25 mouse cellular contexts compared by ENCODE assay signal in genomic region chr13:60481946-60482345, GRCm38 (mm10).
DNase-seq lines count a peak whose midpoint lies in the region; ATAC-seq and TF ChIP-seq lines count a peak whose summit lies in the region.
"Had no signal": no experiment of that assay in that cellular context is flagged by ENCODE, and none has a peak within 500 bp of the region (broad histone marks: within the 10 kb centered on the region; RNA-seq: fewer than 3 reads in every experiment).

No protein-coding gene starts in this region.

- H3K9me3 ChIP-seq in hindbrain, postnatal 0 days (ENCODE audit: low read length) = 0 out of 2 replicates have a peak, but pooled peaks cover 2% of the 10 kb centered on the region
- no peaks in the 10 kb centered on the region for H3K9me3 ChIP-seq in hindbrain, embryonic 11.5 days (ENCODE audit: control insufficient read depth, low read length)
- H3K9me3 ChIP-seq in kidney, postnatal 0 days (replicated peaks; ENCODE audit: low read length) = no peaks in the 10 kb centered on the region
- H3K9me3 ChIP-seq in midbrain, embryonic 11.5 days (ENCODE audit: control insufficient read depth, low read length) = no peaks in the 10 kb centered on the region; the same call in 1 of the 2 replicates
- no peaks in the 10 kb centered on the region for H3K9me3 ChIP-seq in midbrain, embryonic 13.5 days
- H3K9me3 ChIP-seq: embryonic facial prominence, embryonic 15.5 days; forebrain, embryonic 12.5 days; forebrain, embryonic 15.5 days; heart, embryonic 15.5 days had no signal

- H3K27ac ChIP-seq in hindbrain, postnatal 0 days = no peak overlapping the region
- no peak overlapping the region for H3K27ac ChIP-seq in hindbrain, embryonic 11.5 days (ENCODE audit: low read depth, low read length)
- H3K27ac ChIP-seq in kidney, postnatal 0 days = no peak overlapping the region
- no peak overlapping the region for H3K27ac ChIP-seq in midbrain, embryonic 11.5 days (ENCODE audit: low read depth, low read length)
- no peak overlapping the region for H3K27ac ChIP-seq in midbrain, embryonic 13.5 days
- H3K27ac ChIP-seq: embryonic facial prominence, embryonic 15.5 days; forebrain, embryonic 12.5 days; forebrain, embryonic 15.5 days; heart, embryonic 15.5 days; hindbrain, embryonic 10.5 days; hindbrain, embryonic 14.5 days had no signal

- 94% methylated on average over 6 of the region's 6 CpGs for WGBS in hindbrain, postnatal 0 days
- WGBS in hindbrain, embryonic 11.5 days = 92% methylated on average over 6 of the region's 6 CpGs
- 91% methylated on average over 6 of the region's 6 CpGs for WGBS in kidney, postnatal 0 days
- 94% methylated on average over 6 of the region's 6 CpGs for WGBS in midbrain, embryonic 11.5 days
- WGBS in midbrain, embryonic 13.5 days = 95% methylated on average over 6 of the region's 6 CpGs

- H3K4me2 ChIP-seq in hindbrain, postnatal 0 days (ENCODE audit: low read depth, low read length) = no peak overlapping the region
- no peak overlapping the region for H3K4me2 ChIP-seq in hindbrain, embryonic 11.5 days (replicated peaks; ENCODE audit: low read depth, low read length)
- H3K4me2 ChIP-seq in kidney, postnatal 0 days (ENCODE audit: low read length) = no peak overlapping the region
- H3K4me2 ChIP-seq in midbrain, embryonic 11.5 days = no peak overlapping the region
- no peak overlapping the region for H3K4me2 ChIP-seq in midbrain, embryonic 13.5 days (replicated peaks)
- H3K4me2 ChIP-seq: embryonic facial prominence, embryonic 12.5 days; embryonic facial prominence, embryonic 15.5 days; forebrain, embryonic 12.5 days; forebrain, embryonic 15.5 days; heart, embryonic 11.5 days; hindbrain, embryonic 14.5 days had no signal

- peak; percentile 13; the same call in 1 of the 2 replicates for TF ChIP-seq CTCF in hindbrain, postnatal 0 days (IDR thresholded peaks at IDR 0.05; ENCODE audit: low read depth)
- TF ChIP-seq CTCF in kidney, postnatal 0 days (IDR thresholded peaks at IDR 0.05; ENCODE audit: low read depth) = 0 out of 2 replicates have a peak, but pooled peaks have one; percentile 9

- no peak for ATAC-seq in hindbrain, postnatal 0 days
- ATAC-seq in hindbrain, embryonic 11.5 days (ENCODE audit: low FRiP score) = no peak
- ATAC-seq in kidney, postnatal 0 days (replicated peaks; ENCODE audit: low FRiP score, low read depth) = no peak
- no peak for ATAC-seq in midbrain, embryonic 11.5 days (ENCODE audit: low FRiP score)
- no peak for ATAC-seq in midbrain, embryonic 13.5 days
- ATAC-seq: CD4-positive, CD25-positive, alpha-beta regulatory T cell, adult 4 months; forebrain, embryonic 15.5 days had no signal

- DNase-seq in hindbrain, postnatal 0 days (ENCODE audit: low spot score) = no peak
- DNase-seq in hindbrain, embryonic 11.5 days (ENCODE audit: low spot score) = no peak
- no peak for DNase-seq in kidney, postnatal 0 days (ENCODE audit: low spot score)
- no peak for DNase-seq in kidney, adult 18-20 months
- DNase-seq in midbrain, embryonic 11.5 days (ENCODE audit: low spot score, missing footprints) = peak; percentile 73
- DNase-seq: adrenal gland, adult 2 months; adrenal gland, postnatal 14 days; cerebellum, adult 11 months; cerebellum, adult 2 months; cerebellum, adult 9-11 months; cerebellum, postnatal 25 days; gastrocnemius, postnatal 10 days; gastrocnemius, postnatal 36 days; heart, postnatal 10 days; heart, postnatal 36 days had no signal

- no peaks in the 10 kb centered on the region for H3K27me3 ChIP-seq in hindbrain, postnatal 0 days (ENCODE audit: insufficient read depth, low read length)
- no peaks in the 10 kb centered on the region for H3K27me3 ChIP-seq in hindbrain, embryonic 11.5 days (ENCODE audit: control insufficient read depth, insufficient read depth, low read length)
- no peaks in the 10 kb centered on the region for H3K27me3 ChIP-seq in kidney, postnatal 0 days (ENCODE audit: insufficient read depth, low read length)
- peaks cover 2% of the 10 kb centered on the region for H3K27me3 ChIP-seq in midbrain, embryonic 11.5 days (ENCODE audit: control insufficient read depth, insufficient read depth, low read length)
- H3K27me3 ChIP-seq in midbrain, embryonic 13.5 days = peaks cover 15% of the 10 kb centered on the region; the same call in 1 of the 2 replicates
- H3K27me3 ChIP-seq: embryonic facial prominence, embryonic 12.5 days; embryonic facial prominence, embryonic 15.5 days; forebrain, embryonic 15.5 days had no signal

- peaks cover 4% of the 10 kb centered on the region; the same call in 1 of the 2 replicates for H3K4me1 ChIP-seq in hindbrain, postnatal 0 days (ENCODE audit: insufficient read depth, low read length)
- H3K4me1 ChIP-seq in hindbrain, embryonic 11.5 days (replicated peaks; ENCODE audit: control insufficient read depth, insufficient read depth, low read length) = peaks cover 10% of the 10 kb centered on the region
- peaks cover 5% of the 10 kb centered on the region; the same call in 1 of the 2 replicates for H3K4me1 ChIP-seq in kidney, postnatal 0 days (replicated peaks; ENCODE audit: insufficient read depth, low read length)
- peaks cover 11% of the 10 kb centered on the region; the same call in 1 of the 2 replicates for H3K4me1 ChIP-seq in midbrain, embryonic 11.5 days (ENCODE audit: control insufficient read depth, insufficient read depth, low read length)
- peaks cover 27% of the 10 kb centered on the region for H3K4me1 ChIP-seq in midbrain, embryonic 13.5 days (replicated peaks)

- H3K4me3 ChIP-seq in hindbrain, postnatal 0 days (ENCODE audit: low read length) = no peak overlapping the region
- no peak overlapping the region for H3K4me3 ChIP-seq in hindbrain, embryonic 11.5 days (ENCODE audit: low read depth, low read length)
- no peak overlapping the region for H3K4me3 ChIP-seq in kidney, postnatal 0 days (replicated peaks; ENCODE audit: low read depth, low read length)
- H3K4me3 ChIP-seq in midbrain, embryonic 11.5 days (ENCODE audit: low read depth, low read length) = no peak overlapping the region
- H3K4me3 ChIP-seq in midbrain, embryonic 13.5 days (replicated peaks) = no peak overlapping the region
- H3K4me3 ChIP-seq: embryonic facial prominence, embryonic 12.5 days; embryonic facial prominence, embryonic 15.5 days; forebrain, embryonic 12.5 days; forebrain, embryonic 15.5 days; heart, embryonic 15.5 days; hindbrain, embryonic 10.5 days had no signal

- no peak overlapping the region for H3K9ac ChIP-seq in hindbrain, postnatal 0 days (replicated peaks; ENCODE audit: low read length)
- H3K9ac ChIP-seq in hindbrain, embryonic 11.5 days (ENCODE audit: low read depth, low read length) = no peak overlapping the region
- no peak overlapping the region for H3K9ac ChIP-seq in kidney, postnatal 0 days (ENCODE audit: low read depth, low read length)
- H3K9ac ChIP-seq in midbrain, embryonic 11.5 days (ENCODE audit: low read length) = no peak overlapping the region
- no peak overlapping the region for H3K9ac ChIP-seq in midbrain, embryonic 13.5 days (replicated peaks)
- H3K9ac ChIP-seq: embryonic facial prominence, embryonic 12.5 days; embryonic facial prominence, embryonic 15.5 days; forebrain, embryonic 12.5 days; forebrain, embryonic 15.5 days; heart, embryonic 15.5 days; hindbrain, embryonic 14.5 days had no signal

- no peaks in the 10 kb centered on the region for H3K36me3 ChIP-seq in hindbrain, postnatal 0 days (ENCODE audit: insufficient read depth, low read length)
- H3K36me3 ChIP-seq in hindbrain, embryonic 11.5 days (ENCODE audit: control insufficient read depth, insufficient read depth, low read length) = no peaks in the 10 kb centered on the region
- H3K36me3 ChIP-seq in kidney, postnatal 0 days (ENCODE audit: insufficient read depth, low read length) = no peaks in the 10 kb centered on the region
- no peaks in the 10 kb centered on the region for H3K36me3 ChIP-seq in midbrain, embryonic 11.5 days (ENCODE audit: control insufficient read depth, insufficient read depth, low read length)
- no peaks in the 10 kb centered on the region for H3K36me3 ChIP-seq in midbrain, embryonic 13.5 days
- H3K36me3 ChIP-seq: embryonic facial prominence, embryonic 12.5 days; embryonic facial prominence, embryonic 15.5 days; forebrain, embryonic 12.5 days; forebrain, embryonic 15.5 days; heart, embryonic 15.5 days; hindbrain, embryonic 10.5 days had no signal
